Mouse (Mus musculus): ENCODE results near the gene Stk39. TPM values are rescaled to one million over a fixed set of nuclear protein-coding genes. Genes with fewer than 3 reads are reported as not detected.

Gene Stk39
- polyA plus RNA-seq, 1 experiment from 2014 or later, result 13.1 TPM

- no peak for DNase-seq (ENCODE audit: low spot score)
These were observed 46.0 kb downstream of the Stk39 start for GRCm38 (mm10) chr2:68426074-68426473.

- DNase-seq (ENCODE audit: low spot score), result no peak
These were observed 51.1 kb downstream of the Stk39 start for GRCm38 (mm10) chr2:68421002-68421401.

GRCm38 (mm10) chr2:68420223-68420622 is 51.8 kb downstream of the Stk39 start:
- no peak for DNase-seq (ENCODE audit: low spot score)

- no peak for DNase-seq (ENCODE audit: low spot score)
These were observed 52.3 kb downstream of the Stk39 start for GRCm38 (mm10) chr2:68419746-68420145.

GRCm38 (mm10) chr2:68419165-68419564 is 52.9 kb downstream of the Stk39 start:
- DNase-seq (ENCODE audit: low spot score), result no peak

- DNase-seq (ENCODE audit: low spot score), result no peak
These were observed 55.0 kb downstream of the Stk39 start for GRCm38 (mm10) chr2:68417081-68417480.

GRCm38 (mm10) chr2:68415691-68416090 is 56.4 kb downstream of the Stk39 start:
- no peak for DNase-seq (ENCODE audit: low spot score)

- no peak for DNase-seq (ENCODE audit: low spot score)
These were observed 59.9 kb downstream of the Stk39 start for GRCm38 (mm10) chr2:68412149-68412548.

- DNase-seq (ENCODE audit: low spot score), result no peak
These were observed 60.9 kb downstream of the Stk39 start for GRCm38 (mm10) chr2:68411201-68411600.

- no peak for DNase-seq (ENCODE audit: low spot score)
These were observed 62.3 kb downstream of the Stk39 start for GRCm38 (mm10) chr2:68409640-68410215.

- no peak for DNase-seq (ENCODE audit: low spot score)
These were observed 63.6 kb downstream of the Stk39 start for GRCm38 (mm10) chr2:68408271-68408980.

- DNase-seq (ENCODE audit: low spot score), result no peak
These were observed 64.7 kb downstream of the Stk39 start for GRCm38 (mm10) chr2:68407179-68407950.

GRCm38 (mm10) chr2:68406571-68407074 is 65.4 kb downstream of the Stk39 start:
- DNase-seq (ENCODE audit: low spot score), result no peak

- no peak for DNase-seq (ENCODE audit: low spot score)
These were observed 66.8 kb downstream of the Stk39 start for GRCm38 (mm10) chr2:68405163-68405715.

- no peak for DNase-seq (ENCODE audit: low spot score)
These were observed 67.5 kb downstream of the Stk39 start for GRCm38 (mm10) chr2:68404274-68405162.

- DNase-seq (ENCODE audit: low spot score), result no peak
These were observed 78.2 kb downstream of the Stk39 start for GRCm38 (mm10) chr2:68393611-68394549.

GRCm38 (mm10) chr2:68387824-68388582 is 84.1 kb downstream of the Stk39 start:
- no peak for DNase-seq (ENCODE audit: low spot score)

GRCm38 (mm10) chr2:68386313-68386863 is 85.7 kb downstream of the Stk39 start:
- no peak for DNase-seq (ENCODE audit: low spot score)
